Mouse (Mus musculus): ENCODE results near the gene Ggt6.

GRCm38 (mm10) chr11:72409649-72410385, 25.5 kb upstream of the Ggt6 start:
- TF ChIP-seq CTCF (IDR thresholded peaks at IDR 0.05), result no peak
- TF ChIP-seq EP300 (IDR thresholded peaks at IDR 0.05), result no peak
